Mouse (Mus musculus) heart, adult 2 months (tissue): ENCODE measurements around the gene Cntnap4.

ENCODE experiments used
- CTCF ChIP-seq: fragments of 200-600 bp; IDR thresholded peaks from 2 replicates; pipeline ENCODE4 v1.8.1; 2022; ENCODE audit warnings: antibody characterized with exemption, mild to moderate bottlenecking, moderate library complexity
- POLR2A ChIP-seq: fragments of 200-500 bp; IDR thresholded peaks from 2 replicates; pipeline ENCODE4 v1.6.1; 2011; ENCODE audit warnings: mild to moderate bottlenecking, low read depth, low read length, control low read depth; ENCODE audit not compliant: insufficient read depth

- TF ChIP-seq CTCF (no peak), POLR2A (no peak)
Measured at GRCm38 (mm10) chr8:112599975-112600374, 30.1 kb downstream of the Cntnap4 start.
